Mouse (Mus musculus) heart, postnatal 4 days (tissue): ENCODE data around the gene Crlf2. TPM values are rescaled to one million over a fixed set of nuclear protein-coding genes. Genes with fewer than 3 reads are reported as not detected.
A peak's percentile ranks its signal among the peaks of the same experiment; 100 is the strongest.

Source experiments
- DNase-seq: peaks from one replicate; pipeline ENCODE4 v3.0.0; 2021
- total RNA-seq, 2 experiments: library from RNA; stranded (reverse); gene quantifications; 2 replicates each; pipeline ENCODE4 v1.2.3; 2021

Crlf2 gene
- total RNA-seq, 2 experiments from 2014 or later: 16.0 to 16.6 TPM

DNA sequence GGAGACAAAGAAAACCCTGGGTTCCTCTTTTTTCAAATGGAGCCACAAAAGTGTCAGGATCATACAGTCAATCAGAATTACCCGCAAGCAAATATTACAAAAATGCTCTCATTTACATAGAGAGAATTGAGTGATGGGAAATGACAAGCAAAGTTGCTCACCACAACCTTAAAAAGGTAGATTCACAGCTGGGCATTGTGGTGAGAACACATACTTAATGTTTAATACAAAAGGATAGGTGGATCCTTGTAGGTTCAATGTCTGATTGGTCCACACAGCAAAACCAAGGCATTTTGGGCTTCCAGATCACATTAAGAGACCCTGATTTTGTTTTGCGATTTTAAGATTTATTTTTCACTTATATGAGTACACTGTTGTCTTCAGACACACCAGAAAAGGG lies 11.7 kb downstream of the Crlf2 start:
- no peak for DNase-seq

DNA sequence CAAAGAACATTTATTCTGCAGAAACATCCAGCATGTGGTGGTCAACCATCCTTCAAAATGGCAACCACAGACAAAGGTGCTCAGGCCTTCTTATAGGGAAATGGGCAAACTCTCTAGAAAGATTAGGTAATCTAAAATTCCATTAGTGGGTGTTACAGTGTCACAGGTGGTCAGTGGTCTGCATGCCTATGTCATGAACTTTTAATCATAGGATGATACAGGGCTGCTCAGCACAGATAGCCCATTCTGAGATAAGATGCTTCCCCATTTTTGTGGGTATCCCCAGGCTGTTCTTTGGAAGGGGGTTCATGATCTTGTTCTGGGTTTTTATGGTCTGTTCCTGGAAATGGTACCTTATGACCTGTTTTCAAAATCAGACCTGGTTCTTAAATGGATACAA lies 49.1 kb downstream of the Crlf2 start:
- no peak for DNase-seq

GRCm38 (mm10) chr5:109506729-109507128 lies 52.1 kb downstream of the Crlf2 start:
- DNase-seq: peak; percentile 14

Other genes starting within 250 kb of the Crlf2 start
- gene Vmn2r16, start 228.8 kb downstream of the Crlf2 start, total RNA-seq: not detected
- not detected for gene Vmn2r17, start 139.3 kb downstream of the Crlf2 start, total RNA-seq
- gene 5430403G16Rik, start 132.0 kb upstream of the Crlf2 start, total RNA-seq: under 1 TPM; 0.43 TPM
- 1 to 10 TPM; 2.5 to 4.0 TPM for gene 4930522L14Rik, start 192.9 kb upstream of the Crlf2 start, total RNA-seq